Mouse (Mus musculus): ENCODE measurements around the gene Abcf1.

The Abcf1 gene

DNA sequence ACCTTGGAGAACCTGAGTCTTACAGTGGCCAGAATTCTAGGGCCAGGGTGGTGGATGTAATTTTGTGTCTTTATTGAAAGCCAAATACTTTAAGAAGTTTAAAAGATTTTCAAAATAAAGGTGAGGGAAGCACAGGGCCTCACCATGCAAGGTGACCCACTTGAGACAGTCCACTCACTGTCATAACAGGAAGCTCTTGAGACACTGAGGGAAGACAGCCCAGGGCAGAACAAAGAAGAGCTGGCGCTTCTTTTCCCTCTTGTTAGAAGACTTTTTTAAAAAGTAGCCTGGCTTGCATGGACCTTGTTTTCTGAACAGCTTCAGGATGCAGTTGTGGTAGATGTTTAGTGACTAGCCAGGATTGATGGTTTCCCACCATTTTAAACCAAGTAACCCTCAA lies 49.2 kb downstream of the Abcf1 start:
- no peak for DNase-seq (ENCODE audit: low spot score in 2 of 2)

GRCm38 (mm10) chr17:35919864-35920301 lies 49.7 kb downstream of the Abcf1 start:
- DNase-seq (ENCODE audit: low spot score in 2 of 2) = no peak

DNA sequence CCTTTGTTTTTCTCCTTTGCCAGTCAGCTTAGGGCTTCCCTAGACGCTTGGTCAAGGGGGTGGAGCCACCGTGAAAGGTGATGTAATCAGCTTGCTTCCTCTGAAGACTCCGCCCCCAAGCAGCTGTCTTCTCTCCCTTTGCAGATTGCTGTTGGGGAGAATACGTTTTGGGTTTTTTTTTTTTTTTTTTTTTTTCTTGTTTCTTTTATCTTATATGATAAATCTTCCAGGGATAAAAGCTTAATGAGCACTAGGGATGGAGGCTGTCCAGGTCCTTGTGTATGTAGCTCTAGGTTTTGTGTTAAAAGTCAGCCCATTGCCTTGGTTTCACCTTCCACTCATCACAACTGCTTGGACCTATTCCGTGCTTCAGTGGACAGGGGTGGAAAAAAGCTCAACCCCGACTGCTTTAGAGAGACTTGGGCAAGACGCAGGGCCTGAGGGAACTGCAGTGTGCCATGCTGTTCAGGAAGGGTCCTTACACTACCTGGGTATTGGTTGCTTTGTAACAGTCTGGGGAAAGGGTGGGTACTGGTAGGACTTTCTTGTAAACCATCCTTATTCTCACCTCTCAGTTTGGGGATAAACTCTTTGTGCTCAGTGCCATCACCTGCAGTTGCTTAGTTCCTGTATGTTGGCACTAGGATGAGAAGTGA lies 50.4 kb downstream of the Abcf1 start:
- peak; percentile 87 to 94 for DNase-seq (ENCODE audit: low spot score in 2 of 2)

DNA sequence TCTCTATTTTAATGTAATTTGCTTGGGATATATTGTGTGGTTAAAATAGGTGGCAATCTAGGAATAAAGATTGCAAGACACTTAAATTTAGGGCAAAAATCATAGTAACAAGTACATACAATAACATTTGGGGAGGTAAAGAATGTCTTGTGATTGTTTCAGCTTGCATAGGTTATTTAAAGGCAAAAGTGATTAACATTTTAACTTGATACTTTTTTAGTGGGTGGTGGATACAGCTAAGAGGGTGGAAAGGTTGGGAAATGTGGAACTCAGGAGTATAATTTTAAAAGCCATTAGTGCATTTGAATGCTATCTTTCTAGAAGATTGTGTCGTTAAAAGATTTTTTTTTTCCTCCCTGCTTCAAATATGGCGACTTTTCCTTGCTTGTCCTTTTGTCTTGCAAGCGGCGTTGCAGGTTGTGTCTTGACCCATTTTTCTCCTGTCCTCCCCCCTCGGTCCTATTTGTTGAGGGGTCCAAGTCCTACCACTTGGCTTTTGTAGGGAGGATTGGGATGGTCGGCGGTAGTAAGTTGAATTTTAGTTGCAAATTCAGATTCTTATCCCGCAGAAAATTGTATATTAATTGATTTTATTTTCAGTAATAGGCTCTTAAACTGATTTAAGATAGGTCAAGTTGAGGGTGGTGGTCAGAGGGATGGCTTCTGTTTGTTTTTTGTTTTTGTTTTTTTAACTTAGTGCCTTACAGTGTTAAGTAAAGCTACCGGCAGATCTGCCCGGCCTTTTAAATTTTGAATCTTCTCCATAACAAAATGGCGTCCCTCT lies 51.1 kb downstream of the Abcf1 start:
- peak; percentile 37 to 44 for DNase-seq (ENCODE audit: low spot score in 2 of 2)

DNA sequence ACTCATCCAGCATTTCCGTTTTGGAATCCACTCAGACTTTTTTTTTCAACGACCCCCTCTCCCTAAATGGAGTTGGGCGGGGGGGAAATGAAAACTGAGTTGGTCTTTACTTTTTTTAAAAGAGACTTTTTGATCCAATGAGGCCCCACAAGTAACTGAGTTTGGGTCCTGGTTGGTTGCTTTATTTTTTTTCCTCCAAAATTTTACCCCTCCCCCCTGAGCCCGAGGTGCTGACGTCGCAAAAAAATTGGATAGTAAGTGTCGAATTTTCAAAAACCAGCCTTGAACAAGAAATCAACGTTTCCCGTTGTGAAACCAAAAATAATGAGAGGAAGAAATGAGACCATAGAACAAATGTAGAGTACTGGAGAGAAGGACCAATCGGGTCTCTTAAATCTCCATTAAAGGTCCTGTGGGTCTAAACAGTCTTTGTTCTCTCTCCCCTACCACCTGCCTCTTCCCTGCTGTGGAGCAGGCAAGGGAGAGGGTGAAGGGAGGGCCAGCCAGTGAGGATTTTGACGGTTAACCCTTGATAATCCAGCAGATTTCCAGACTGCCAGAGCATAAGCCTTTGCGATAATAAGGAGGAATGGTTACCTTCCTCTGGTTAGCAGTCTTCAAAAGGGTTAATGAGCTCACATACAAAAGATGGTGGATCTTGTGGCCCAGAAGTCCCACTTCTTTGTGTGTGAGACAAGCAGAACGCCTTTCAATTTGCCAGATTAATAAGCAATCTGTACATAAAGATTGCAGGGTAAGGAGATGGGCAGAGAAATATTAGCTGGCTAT lies 51.9 kb downstream of the Abcf1 start:
- peak; percentile 42 to 67 for DNase-seq (ENCODE audit: low spot score in 2 of 2)

DNA sequence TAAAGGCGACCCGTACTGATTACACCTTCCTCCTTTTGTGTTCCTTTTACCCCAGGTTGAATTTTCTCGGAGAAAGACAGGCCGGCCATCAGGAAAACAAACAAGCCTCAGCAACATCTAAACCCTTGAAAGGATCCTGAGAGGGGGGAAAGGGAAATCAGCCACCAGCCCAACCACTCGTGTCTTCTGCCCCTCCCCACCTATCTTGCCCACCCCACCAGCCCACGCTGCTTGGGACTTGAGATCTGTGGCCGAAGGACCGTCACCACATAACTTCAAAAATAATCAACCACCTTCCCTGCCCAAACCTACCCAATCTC lies 52.5 kb downstream of the Abcf1 start:
- DNase-seq (ENCODE audit: low spot score in 2 of 2) = no peak

- DNase-seq (ENCODE audit: low spot score in 2 of 2) = peak; percentile 99
Measured at GRCm38 (mm10) chr17:35916297-35917142, 53.0 kb downstream of the Abcf1 start, which contains the start of the genes Mrps18b and Ppp1r10. Gene Mrps18b (minus strand): TSS chr17:35916389. Gene Ppp1r10 (plus strand): TSS chr17:35916434.

GRCm38 (mm10) chr17:35915538-35916296 lies 53.8 kb downstream of the Abcf1 start:
- no peak for DNase-seq (ENCODE audit: low spot score in 2 of 2)

- DNase-seq (ENCODE audit: low spot score in 2 of 2) = no peak
Measured at GRCm38 (mm10) chr17:35914975-35915374, 54.6 kb downstream of the Abcf1 start.

- DNase-seq (ENCODE audit: low spot score in 2 of 2) = peak; percentile 86 to 94
Measured at GRCm38 (mm10) chr17:35909919-35910369, 59.6 kb downstream of the Abcf1 start, which contains the start of gene Atat1. Gene Atat1 (minus strand): TSS chr17:35910075.

DNA sequence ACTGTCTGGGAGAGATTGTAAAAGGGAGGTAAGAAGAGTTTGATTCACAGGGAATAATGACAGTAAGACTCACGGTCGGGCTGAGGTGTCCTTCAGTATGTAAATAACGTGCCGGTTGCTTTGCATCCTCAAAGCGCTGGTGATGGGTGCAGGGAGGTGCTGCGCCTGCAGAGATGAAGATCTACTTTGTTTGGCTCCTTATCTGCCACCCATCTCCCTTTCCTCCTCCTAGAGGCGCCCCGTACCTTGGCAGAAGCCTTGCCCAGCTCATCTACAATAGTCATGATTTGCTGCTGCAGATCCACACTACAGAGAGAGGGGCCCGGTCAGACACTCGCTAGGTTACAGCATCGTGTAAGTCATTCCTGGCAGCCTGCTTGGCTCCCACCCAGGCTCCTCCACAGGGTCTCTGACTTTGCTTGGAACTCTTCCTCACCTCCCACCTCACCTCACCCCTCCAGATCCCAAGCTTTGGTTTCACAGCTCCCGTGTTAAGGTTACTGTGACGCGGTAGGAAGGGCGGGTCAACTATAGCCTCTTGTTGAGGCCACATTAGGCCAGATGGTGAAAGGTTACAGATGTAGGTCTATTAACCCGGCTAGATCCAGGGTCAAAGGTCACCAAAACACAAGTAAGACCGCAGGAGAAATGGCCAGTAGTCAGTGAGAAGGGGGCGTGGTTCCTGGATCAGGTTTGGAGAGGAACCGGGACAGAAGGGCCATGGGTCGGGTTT lies 60.2 kb downstream of the Abcf1 start:
- DNase-seq (ENCODE audit: low spot score in 2 of 2) = no peak

DNA sequence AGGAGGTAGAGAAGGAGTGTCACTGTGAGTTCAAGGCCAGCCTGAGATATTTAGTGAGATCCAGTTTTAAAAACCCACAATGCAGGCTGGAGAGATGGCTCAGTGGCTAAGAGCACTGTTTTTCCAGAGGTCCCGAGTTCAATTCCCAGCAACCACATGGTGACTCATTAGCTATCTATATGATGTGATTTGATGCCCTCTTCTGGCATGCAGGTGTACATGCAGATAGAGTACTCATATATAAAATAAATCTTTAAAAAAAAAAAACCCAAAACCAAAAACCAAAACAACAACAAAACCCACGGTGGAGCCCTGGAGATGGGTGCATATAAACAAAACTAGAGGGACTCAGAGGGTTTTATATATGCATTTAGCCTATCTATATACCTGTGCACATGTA lies 62.0 kb downstream of the Abcf1 start:
- no peak for DNase-seq (ENCODE audit: low spot score in 2 of 2)
